Mouse (Mus musculus): ENCODE results near the gene Aqp3.
A peak's percentile ranks its signal among the peaks of the same experiment; 100 is the strongest.

DNA sequence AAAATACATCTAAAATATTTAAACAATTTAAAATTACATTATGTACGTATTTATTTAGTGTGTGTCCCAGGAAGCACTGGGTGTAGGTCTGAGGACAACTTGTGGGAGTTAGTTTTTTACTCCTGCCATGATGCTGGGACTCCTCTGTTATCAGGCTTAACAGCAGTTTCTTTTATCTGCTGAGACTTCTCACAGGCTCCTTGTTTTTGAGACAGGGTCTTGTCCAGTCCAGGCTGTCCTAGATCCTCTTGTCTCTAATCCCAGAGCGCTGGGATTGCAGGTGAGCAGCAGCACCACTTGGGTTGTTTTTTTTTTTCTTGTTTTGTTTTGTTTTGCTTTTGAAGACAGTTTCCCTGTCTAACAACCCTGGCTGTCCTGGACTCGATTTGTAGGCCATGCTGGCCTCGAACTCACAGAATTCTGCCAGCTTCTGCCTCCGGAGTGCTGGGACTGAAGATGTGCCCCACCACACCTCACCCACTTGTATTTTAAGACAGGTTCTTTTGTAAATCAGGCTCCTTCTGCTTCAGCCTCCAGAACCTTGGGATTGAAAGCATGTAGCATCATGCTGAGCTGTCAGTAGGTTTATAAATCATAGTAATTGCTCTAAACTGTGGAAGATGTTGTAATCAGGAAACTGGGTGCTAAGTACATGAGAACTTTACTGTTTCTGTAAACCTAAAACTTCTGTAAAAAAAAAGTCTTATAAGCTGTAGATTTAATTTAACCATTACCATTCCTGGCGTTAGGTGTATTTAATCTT lies 35.7 kb upstream of the Aqp3 start:
- TF ChIP-seq CTCF (IDR thresholded peaks at IDR 0.05; ENCODE audit: low read depth) (no peak), EP300 (IDR thresholded peaks at IDR 0.05; ENCODE audit: low read depth) (peak; percentile 86)

Measured in liver, postnatal 0 days (tissue).